In the genomic region with DNA sequence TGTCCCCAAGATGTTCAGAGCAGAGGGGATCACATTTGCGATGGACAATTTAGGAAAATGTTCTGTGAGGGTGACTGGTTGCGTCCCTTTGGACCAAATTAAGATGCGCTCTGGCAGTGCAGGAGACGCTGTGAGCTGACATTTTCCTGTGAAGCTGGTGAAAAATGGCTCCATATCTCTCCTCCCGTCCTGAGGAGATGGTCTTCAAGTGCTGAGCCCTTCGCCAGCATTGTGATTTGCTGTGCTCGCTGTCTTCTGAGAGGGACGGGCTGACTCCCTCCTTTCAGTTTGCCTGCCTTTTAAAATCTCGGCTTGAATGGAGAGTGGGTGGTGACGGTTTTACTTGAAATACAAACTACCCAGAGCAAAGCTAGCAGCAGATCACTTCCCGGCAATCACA, we compare ENCODE assay signal across 8 mouse cellular contexts.
A peak's percentile ranks its signal among the peaks of the same experiment; 100 is the strongest.
DNase-seq lines count a peak whose midpoint lies in the region.

No protein-coding gene starts in this region.

- peak; percentile 6 for DNase-seq in cerebellum, adult 11-12 months
- DNase-seq in cerebellum, adult 11 months, result no peak
- DNase-seq in retina, postnatal 1 day, result peak; percentile 53
- DNase-seq in retina, embryonic 14.5 days (ENCODE audit: low spot score), result no peak
- DNase-seq in left cerebral cortex, postnatal 25 days (ENCODE audit: low spot score in 2 of 2), result peak; percentile 70 to 84
- DNase-seq in right cerebral cortex, postnatal 10 days (ENCODE audit: low spot score in 2 of 2), result peak; percentile 74 to 86
- no peak for DNase-seq in thymus, postnatal 14 days
- no peak for DNase-seq in adrenal gland, adult 2 months

- intact Hi-C loops in left cerebral cortex, postnatal 25 days (cut with DNase I), result loop anchor here (2.0 to 5.0 kb wide), 2 partner anchors 362 to 793 kb away; no protein-coding TSS in a partner anchor

Comparison
In these comparisons a context has a peak if more than half of its experiments do, and no peak if none do; other contexts are left out.
1. DNase-seq: peak in cerebellum, adult 11-12 months (single experiment), retina, postnatal 1 day (single experiment), left cerebral cortex, postnatal 25 days (2 of 2) and right cerebral cortex, postnatal 10 days (2 of 2); none in cerebellum, adult 11 months (single experiment), retina, embryonic 14.5 days (single experiment), thymus, postnatal 14 days (single experiment) and adrenal gland, adult 2 months (single experiment).